Mouse (Mus musculus) frontal cortex, postnatal 10 days (tissue): ENCODE results near the gene Prrg2.
A peak's percentile ranks its signal among the peaks of the same experiment; 100 is the strongest.
"Not testable (repeated sequence)": the region's sequence is repeated elsewhere in the genome, so short reads cannot be mapped to it uniquely, and the experiment has no call there.

Experiments used
- DNase-seq, 2 experiments: peaks; one replicate each; pipeline ENCODE4 v3.0.0; 2022; ENCODE audit warnings: low spot score in 2 of 2, mixed read lengths in 1 of 2

Prrg2 gene

DNA sequence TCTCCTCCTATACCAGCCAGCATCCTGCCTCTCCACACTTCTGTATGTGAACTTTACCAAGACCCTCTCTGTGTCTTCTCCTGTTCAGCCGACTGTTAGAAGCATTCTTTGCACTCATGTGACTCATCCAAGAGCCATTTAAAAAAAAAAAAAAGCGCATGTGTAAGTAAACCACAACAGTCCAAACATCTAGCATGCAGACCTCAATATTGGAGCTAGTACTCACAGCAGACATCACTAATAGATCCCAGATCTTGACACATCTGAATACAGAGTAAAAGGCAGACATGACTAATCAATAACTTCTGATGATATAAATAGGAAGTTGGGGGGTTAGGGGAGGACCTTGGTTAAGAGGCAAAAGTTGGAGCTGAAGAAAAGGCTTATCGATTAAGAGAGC, 26.8 kb downstream of the Prrg2 start:
- DNase-seq, result no peak

DNA sequence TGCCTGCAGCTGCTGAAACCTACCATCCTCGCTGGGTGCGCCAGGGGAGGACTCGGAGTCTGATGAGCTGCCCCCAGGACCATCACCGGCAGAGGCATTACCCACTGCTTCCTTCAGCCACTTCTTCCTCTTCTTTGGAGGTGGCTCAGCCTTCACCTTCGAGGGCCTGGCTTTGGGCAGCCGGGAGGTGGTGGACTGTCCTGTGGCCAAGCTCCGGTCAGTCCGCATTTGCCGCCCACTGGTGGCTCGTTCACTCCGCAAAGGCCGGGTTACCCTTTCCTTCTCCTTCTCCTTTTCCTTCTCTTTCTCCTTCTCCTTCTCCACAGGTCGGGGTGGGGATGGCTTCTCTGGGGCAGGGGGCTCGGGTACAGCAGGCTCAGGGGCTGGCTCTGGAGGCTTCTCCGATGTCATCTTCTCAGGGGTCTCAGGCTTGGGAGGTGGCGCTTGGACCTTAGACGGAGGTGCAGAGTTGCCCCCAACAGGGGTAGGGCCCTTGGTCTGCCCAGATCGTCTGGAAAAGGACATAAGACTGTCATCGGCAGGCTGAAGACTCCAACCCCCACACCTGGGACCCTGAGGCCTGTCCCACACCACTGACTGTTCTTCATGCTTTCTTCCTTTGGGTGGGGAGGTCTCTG, 28.6 kb downstream of the Prrg2 start:
- no peak for DNase-seq

DNA sequence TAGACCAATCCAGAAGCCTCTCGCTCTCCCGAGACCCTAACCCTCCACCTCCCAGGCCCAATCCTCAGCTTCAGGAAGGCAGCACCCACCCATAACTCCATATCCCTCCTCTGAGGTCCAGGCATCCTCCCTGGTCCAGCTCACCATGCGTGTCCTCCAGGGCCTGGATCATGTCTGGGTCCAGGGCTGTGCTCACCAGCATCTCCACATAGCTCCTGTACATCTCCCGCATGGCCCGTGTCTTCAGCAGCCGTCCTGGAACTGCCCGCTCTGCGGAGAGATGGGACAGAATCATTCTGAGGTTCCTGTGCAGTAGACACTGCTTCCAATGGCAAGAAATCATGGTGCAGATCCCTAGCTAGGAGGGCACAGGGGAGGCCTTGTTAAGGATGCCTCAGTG, 31.6 kb downstream of the Prrg2 start:
- no peak for DNase-seq

DNA sequence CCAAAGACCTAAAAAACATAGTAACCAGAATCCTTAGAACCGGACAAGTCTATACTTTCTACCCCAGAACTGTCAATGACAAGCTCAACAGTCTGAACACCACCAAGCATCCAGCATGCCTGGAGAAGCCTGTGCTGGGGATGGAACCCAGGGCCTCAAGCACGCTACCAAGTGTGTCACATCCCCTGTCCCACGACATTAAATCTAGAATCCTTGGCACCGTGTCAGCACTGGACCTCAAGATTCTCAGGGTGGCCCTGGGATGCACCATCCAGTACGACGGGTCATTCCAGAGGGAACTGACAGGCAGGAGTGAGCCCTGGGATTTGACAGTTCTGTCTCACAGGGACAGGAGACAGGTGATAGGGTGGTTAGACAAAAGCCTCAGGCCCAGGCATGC, 32.5 kb downstream of the Prrg2 start:
- DNase-seq, result no peak

GRCm38 (mm10) chr7:45028351-45028750, 34.1 kb downstream of the Prrg2 start:
- no peak for DNase-seq

DNA sequence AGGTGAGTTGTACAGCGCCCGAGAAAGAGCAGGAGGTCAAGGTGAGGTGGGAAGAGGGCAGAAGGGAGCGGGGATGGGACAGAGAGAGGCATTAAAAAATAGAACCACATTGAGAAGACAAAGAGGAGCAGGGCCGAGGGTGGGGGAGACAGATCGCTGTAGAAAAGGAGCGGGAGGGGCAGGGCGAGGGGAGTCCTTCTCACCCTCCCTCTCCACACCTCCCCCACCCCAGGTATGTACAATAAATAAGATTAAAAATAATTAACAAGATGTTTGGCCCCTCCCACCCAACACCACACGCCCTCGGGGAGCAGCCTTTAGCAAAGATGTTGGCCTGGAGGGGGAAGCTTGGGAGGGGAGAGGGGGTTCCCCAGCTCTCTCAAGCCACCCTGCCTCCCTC, 34.7 kb downstream of the Prrg2 start:
- DNase-seq, result no peak

- DNase-seq, result no peak
These were observed 36.2 kb downstream of the Prrg2 start for GRCm38 (mm10) chr7:45026256-45026655.

- DNase-seq, result no peak
These were observed 36.8 kb downstream of the Prrg2 start for GRCm38 (mm10) chr7:45025601-45026220.

- DNase-seq, result no peak
These were observed 37.9 kb downstream of the Prrg2 start for GRCm38 (mm10) chr7:45024281-45025248.

GRCm38 (mm10) chr7:45023711-45024110, 38.8 kb downstream of the Prrg2 start:
- not testable (repeated sequence) for DNase-seq

- no peak for DNase-seq
These were observed 42.3 kb downstream of the Prrg2 start for GRCm38 (mm10) chr7:45020225-45020624.

DNA sequence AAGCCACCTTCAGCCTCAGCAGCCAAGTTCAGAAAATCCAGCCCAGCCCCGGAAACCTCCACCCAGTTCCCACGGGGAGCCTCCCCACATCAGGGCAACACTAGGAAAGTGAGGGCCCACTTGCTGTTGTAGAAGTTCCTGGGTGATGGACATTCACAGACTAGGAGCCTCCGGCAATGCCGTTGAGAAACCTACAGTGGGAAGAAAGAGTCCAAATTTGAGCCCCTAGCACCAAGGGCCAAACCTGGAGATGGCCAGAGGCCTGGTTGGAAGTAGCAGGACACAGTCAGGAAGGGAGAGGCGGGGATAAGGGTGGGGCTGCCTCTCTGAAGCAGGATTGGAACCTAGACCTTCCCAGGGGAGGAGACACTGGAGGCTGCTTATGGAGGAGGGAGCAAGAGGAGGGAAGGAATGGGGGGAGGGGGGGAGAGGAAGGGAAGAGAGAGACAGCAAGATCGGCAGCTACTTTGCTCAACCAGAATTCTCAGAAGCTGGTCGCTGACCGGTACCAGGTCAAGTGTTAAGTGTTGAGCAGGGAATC, 43.4 kb downstream of the Prrg2 start:
- DNase-seq, result no peak

- peak; percentile 80 to 85 for DNase-seq
These were observed 45.0 kb downstream of the Prrg2 start, which contains the start of gene Rras for GRCm38 (mm10) chr7:45017242-45018061. Gene Rras (plus strand): TSS chr7:45017961.

DNA sequence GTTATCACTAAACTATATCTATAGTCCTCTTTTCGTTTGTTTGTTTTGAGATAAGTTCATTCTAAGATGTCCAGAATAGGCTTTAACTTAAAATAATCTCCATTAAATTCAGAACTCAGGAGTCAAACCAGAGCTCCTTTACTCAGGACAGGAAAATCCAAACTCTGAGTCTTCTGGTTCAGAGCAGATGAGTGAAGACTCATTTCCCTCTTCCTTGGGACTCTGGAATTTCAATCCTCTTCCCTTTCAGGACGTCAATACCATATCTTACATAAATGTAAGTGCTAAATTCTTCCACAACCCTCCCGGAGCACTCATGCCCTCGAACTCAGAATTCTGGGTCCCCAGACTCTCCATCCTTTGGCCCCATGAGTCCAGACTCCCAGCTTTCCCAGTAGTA, 45.7 kb downstream of the Prrg2 start:
- no peak for DNase-seq

GRCm38 (mm10) chr7:45015957-45016612, 46.4 kb downstream of the Prrg2 start, which contains the start of gene Scaf1:
Gene Scaf1 (minus strand): TSS chr7:45016363.
- DNase-seq, result peak; percentile 99 to 100

- no peak for DNase-seq
These were observed 47.0 kb downstream of the Prrg2 start for GRCm38 (mm10) chr7:45015344-45015956.

GRCm38 (mm10) chr7:45014096-45014451, 48.4 kb downstream of the Prrg2 start:
- DNase-seq, result no peak

DNA sequence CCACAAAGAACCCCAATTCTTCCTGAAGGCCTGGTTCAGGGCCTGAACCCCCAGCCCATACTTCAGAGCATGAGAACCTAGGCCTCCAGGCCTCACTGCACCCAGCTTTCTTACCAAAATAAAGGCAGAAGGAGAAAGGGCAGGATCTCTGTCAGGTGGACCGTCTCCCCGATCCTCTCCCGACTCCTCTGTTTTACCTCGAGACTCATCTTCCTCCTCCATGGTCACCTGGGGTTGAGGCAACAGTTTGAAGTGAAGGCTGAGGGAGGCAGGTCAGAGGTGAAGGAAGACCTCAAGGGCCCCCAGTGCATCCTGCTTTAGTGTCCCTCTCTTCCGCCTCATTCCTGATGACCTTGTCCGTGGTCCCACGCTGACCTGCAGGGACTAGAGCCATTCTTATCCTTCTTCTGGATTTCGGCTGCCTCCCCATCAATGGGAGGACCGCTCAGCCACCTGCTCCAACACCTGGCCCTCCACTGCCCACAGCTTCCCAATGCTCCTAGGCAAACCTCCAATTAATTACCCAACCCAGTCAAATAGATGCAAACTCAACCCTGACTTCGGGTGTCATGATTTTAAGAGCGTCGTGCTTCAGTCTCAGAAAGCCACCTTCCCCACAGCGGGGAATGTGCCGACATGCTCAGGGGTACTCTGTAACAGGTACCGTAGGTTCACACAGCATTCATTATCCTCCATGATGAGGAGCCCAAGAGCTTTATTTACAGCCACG, 48.9 kb downstream of the Prrg2 start:
- no peak for DNase-seq

DNA sequence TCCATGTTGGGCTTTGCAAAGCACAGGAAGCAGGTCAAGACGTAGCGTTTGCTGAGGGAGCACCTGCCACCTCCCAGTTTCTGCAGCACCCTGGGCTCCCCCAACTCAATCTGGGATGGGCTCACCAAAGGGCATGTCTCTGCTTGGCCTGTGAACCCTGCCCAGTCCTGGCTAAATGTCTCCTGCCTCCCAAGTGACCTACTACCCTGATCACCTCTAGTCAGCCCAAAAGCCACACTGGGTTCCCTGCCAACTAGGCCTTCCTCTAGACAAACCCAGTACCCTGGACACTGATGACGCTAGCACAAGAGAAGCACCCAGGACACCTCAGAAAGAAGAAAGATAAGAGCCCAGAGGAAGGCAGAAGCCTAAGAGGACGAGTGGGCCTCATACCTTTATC, 49.7 kb downstream of the Prrg2 start:
- DNase-seq, result no peak

- no peak for DNase-seq
These were observed 50.5 kb downstream of the Prrg2 start for GRCm38 (mm10) chr7:45012011-45012410.
